ENCODE assay signal across 7 mouse cellular contexts in the genomic region with DNA sequence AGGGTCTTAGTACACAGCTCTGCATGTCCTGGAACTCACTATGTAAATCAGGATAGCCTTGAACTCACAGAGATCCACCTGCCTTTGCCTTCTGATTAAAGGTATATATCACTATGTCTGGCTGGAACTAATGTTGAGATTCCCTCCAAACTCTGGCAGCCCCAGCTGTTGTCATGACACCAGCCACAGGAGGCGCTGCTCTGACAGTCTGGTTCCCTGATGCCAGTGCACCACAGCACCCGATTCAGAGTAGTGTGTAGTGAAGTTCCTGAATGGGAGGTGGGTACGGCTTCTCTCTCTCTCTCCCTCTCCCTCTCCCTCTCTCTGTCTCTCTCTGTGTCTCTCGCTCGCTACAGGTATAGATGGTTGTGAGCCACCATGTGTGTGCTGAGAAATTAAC. TPM values are rescaled to one million over a fixed set of nuclear protein-coding genes. Genes with fewer than 3 reads are reported as not detected.
DNase-seq lines count a peak whose midpoint lies in the region; ATAC-seq and TF ChIP-seq lines count a peak whose summit lies in the region.

No protein-coding gene starts in this region.

- H3K4me3 ChIP-seq in thymus, adult 2 months (ENCODE audit: control insufficient read depth, insufficient read depth, low read length): no peak overlapping the region
- no peak overlapping the region for H3K4me3 ChIP-seq in bone marrow, adult 2 months (replicated peaks; ENCODE audit: control insufficient read depth, low read depth, low read length)
- no peak overlapping the region for H3K4me3 ChIP-seq in heart, adult 2 months
- no peak overlapping the region for H3K4me3 ChIP-seq in kidney, embryonic 16.5 days (ENCODE audit: low read length)

- no peak overlapping the region for H3K27ac ChIP-seq in thymus, adult 2 months (ENCODE audit: control insufficient read depth, insufficient read depth, low read length)
- H3K27ac ChIP-seq in bone marrow, adult 2 months (ENCODE audit: control insufficient read depth, insufficient read depth, low read depth, low read length, poor library complexity): no peak overlapping the region
- no peak overlapping the region for H3K27ac ChIP-seq in heart, adult 2 months
- no peak overlapping the region for H3K27ac ChIP-seq in kidney, embryonic 16.5 days (ENCODE audit: low read length)

- no peak for TF ChIP-seq EP300 in heart, adult 2 months (IDR thresholded peaks at IDR 0.05; ENCODE audit: insufficient read depth, low read depth, low read length)

- DNase-seq in thymus, adult 2 months: peak; percentile 73
- DNase-seq in thymus, adult 18-20 months: no peak
- DNase-seq in heart, adult 2 months: peak; percentile 65 to 74
- DNase-seq in lung, postnatal 25 days (ENCODE audit: low spot score): peak; percentile 57
- peak; percentile 71 for DNase-seq in right cerebral cortex, postnatal 4 days

- H3K9me3 ChIP-seq in kidney, embryonic 16.5 days (ENCODE audit: low read length): no peaks in the 10 kb centered on the region

- intact Hi-C loops in heart, adult 2 months (cut with DNase I): loop anchor here (2.0 kb wide), 1 partner anchor 28 kb away; no protein-coding TSS in a partner anchor

- no peaks in the 10 kb centered on the region for H3K79me2 ChIP-seq in heart, adult 2 months (replicated peaks; ENCODE audit: control insufficient read depth, insufficient read depth, low read length)

- TF ChIP-seq POLR2A in thymus, adult 2 months (IDR thresholded peaks at IDR 0.05; ENCODE audit: control insufficient read depth, extremely low read depth, insufficient read depth, low read length, poor library complexity): no peak
- no peak for TF ChIP-seq POLR2A in bone marrow, adult 2 months (IDR thresholded peaks at IDR 0.05; ENCODE audit: borderline replicate concordance, control insufficient read depth, low read depth, low read length)
- no peak for TF ChIP-seq POLR2A in heart, adult 2 months (IDR thresholded peaks at IDR 0.05; ENCODE audit: insufficient read depth, low read depth, low read length)

- peak; percentile 59; the same call in 1 of the 2 replicates for TF ChIP-seq CTCF in thymus, adult 2 months (IDR thresholded peaks at IDR 0.05; ENCODE audit: borderline replicate concordance, control insufficient read depth, extremely low read depth, insufficient read depth, low read length, poor library complexity)
- TF ChIP-seq CTCF in bone marrow, adult 2 months (IDR thresholded peaks at IDR 0.05; ENCODE audit: control insufficient read depth, insufficient read depth, low read length): peak; percentile 72
- TF ChIP-seq CTCF in heart, adult 2 months (IDR thresholded peaks at IDR 0.05): peak; percentile 74

- no peaks in the 10 kb centered on the region; the same call in 1 of the 2 replicates for H3K36me3 ChIP-seq in thymus, adult 2 months (ENCODE audit: control insufficient read depth, insufficient read depth, low read length)
- no peaks in the 10 kb centered on the region for H3K36me3 ChIP-seq in heart, adult 2 months (ENCODE audit: control insufficient read depth, insufficient read depth, low read length)
- H3K36me3 ChIP-seq in kidney, embryonic 16.5 days (ENCODE audit: insufficient read depth, low read length): peaks cover 18% of the 10 kb centered on the region

- H3K4me2 ChIP-seq in kidney, embryonic 16.5 days (replicated peaks; ENCODE audit: low read depth, low read length): peak overlapping the region; percentile 2

- ATAC-seq in kidney, embryonic 16.5 days (ENCODE audit: low FRiP score, low TSS enrichment): no peak

- H3K27me3 ChIP-seq in thymus, adult 2 months (ENCODE audit: control insufficient read depth, insufficient read depth, low read length): no peaks in the 10 kb centered on the region; the same call in 1 of the 2 replicates
- no peaks in the 10 kb centered on the region for H3K27me3 ChIP-seq in heart, adult 2 months (ENCODE audit: control insufficient read depth, insufficient read depth, low read length)
- no peaks in the 10 kb centered on the region for H3K27me3 ChIP-seq in kidney, embryonic 16.5 days (ENCODE audit: insufficient read depth, low read length)

- no peaks in the 10 kb centered on the region for H3K4me1 ChIP-seq in thymus, adult 2 months (replicated peaks; ENCODE audit: control insufficient read depth, insufficient read depth, low read length)
- no peaks in the 10 kb centered on the region for H3K4me1 ChIP-seq in bone marrow, adult 2 months (ENCODE audit: control insufficient read depth, insufficient read depth, low read length)
- H3K4me1 ChIP-seq in heart, adult 2 months (ENCODE audit: control insufficient read depth, insufficient read depth, low read length): no peaks in the 10 kb centered on the region; the same call in none of the 2 replicates
- H3K4me1 ChIP-seq in kidney, embryonic 16.5 days (ENCODE audit: insufficient read depth, low read length): peaks cover 15% of the 10 kb centered on the region

- 15% methylated on average over 5 of the region's 5 CpGs for WGBS in thymus, adult 2 months
- WGBS in bone marrow, adult 2 months: 10% methylated on average over 5 of the region's 5 CpGs
- WGBS in heart, adult 2 months: 21% methylated on average over 5 of the region's 5 CpGs
- WGBS in kidney, embryonic 16.5 days: 10% methylated on average over 5 of the region's 5 CpGs

- H3K9ac ChIP-seq in heart, adult 2 months (ENCODE audit: low read depth, low read length): no peak overlapping the region
- H3K9ac ChIP-seq in kidney, embryonic 16.5 days (replicated peaks; ENCODE audit: low read length): peak overlapping the region; percentile 23; the same call in 1 of the 2 replicates

RNA-seq across cellular contexts. Expression of a gene that starts 23.7 kb away (rescaled TPM):
- not detected in 2 replicates for polyA plus RNA-seq in thymus, adult 2 months (2012; rRNA removed)
- not detected in 2 replicates for polyA plus RNA-seq in bone marrow, adult 2 months (2011; ENCODE audit: insufficient read depth, insufficient read length, low replicate concordance, missing spikeins)
- total RNA-seq in heart, adult 2 months (2021): not detected
- not detected in 2 replicates for polyA plus RNA-seq in heart, adult 2 months (2012; rRNA removed)
- not detected in 2 replicates for polyA plus RNA-seq in kidney, embryonic 16.5 days (2015; fragmentation: Nextera tagmentation; extraction: Ambion mirVana)

RNA-seq across cellular contexts. Expression of a gene that starts 25.7 kb away (rescaled TPM):
- 0.48 and 0.77 TPM in 2 replicates for polyA plus RNA-seq in thymus, adult 2 months (2012; rRNA removed)
- polyA plus RNA-seq in bone marrow, adult 2 months (2011; ENCODE audit: insufficient read depth, insufficient read length, low replicate concordance, missing spikeins): not detected in 2 replicates
- total RNA-seq in heart, adult 2 months (2021): under 1 TPM in 1 of 2 experiments, not detected in 1; 0.29 TPM
- 0.26 and 0.47 TPM in 2 replicates for polyA plus RNA-seq in heart, adult 2 months (2012; rRNA removed)
- polyA plus RNA-seq in kidney, embryonic 16.5 days (2015; fragmentation: Nextera tagmentation; extraction: Ambion mirVana): 3.4 and 4.5 TPM in 2 replicates

RNA-seq across cellular contexts. Expression of a gene that starts 27.8 kb away (rescaled TPM):
- 59.8 and 80.9 TPM in 2 replicates for polyA plus RNA-seq in thymus, adult 2 months (2012; rRNA removed)
- 9.7 and 21.8 TPM in 2 replicates for polyA plus RNA-seq in bone marrow, adult 2 months (2011; ENCODE audit: insufficient read depth, insufficient read length, low replicate concordance, missing spikeins)
- total RNA-seq in heart, adult 2 months (2021): 10 to 100 TPM; 11.0 to 14.0 TPM
- polyA plus RNA-seq in heart, adult 2 months (2012; rRNA removed): 18.5 TPM in 2 replicates
- polyA plus RNA-seq in kidney, embryonic 16.5 days (2015; fragmentation: Nextera tagmentation; extraction: Ambion mirVana): 36.0 and 38.7 TPM in 2 replicates

RNA-seq across cellular contexts. Expression of a gene that starts 33.6 kb away (rescaled TPM):
- 35.1 and 37.3 TPM in 2 replicates for polyA plus RNA-seq in thymus, adult 2 months (2012; rRNA removed)
- 1.6 and 3.6 TPM in 2 replicates for polyA plus RNA-seq in bone marrow, adult 2 months (2011; ENCODE audit: insufficient read depth, insufficient read length, low replicate concordance, missing spikeins)
- 10 to 100 TPM; 11.8 to 13.2 TPM for total RNA-seq in heart, adult 2 months (2021)
- polyA plus RNA-seq in heart, adult 2 months (2012; rRNA removed): 25.5 and 29.1 TPM in 2 replicates
- 14.6 and 14.7 TPM in 2 replicates for polyA plus RNA-seq in kidney, embryonic 16.5 days (2015; fragmentation: Nextera tagmentation; extraction: Ambion mirVana)

RNA-seq across cellular contexts. Expression of a gene that starts 34.2 kb away (rescaled TPM):
- polyA plus RNA-seq in thymus, adult 2 months (2012; rRNA removed): 0.92 and 9.3 TPM in 2 replicates
- not detected in 2 replicates for polyA plus RNA-seq in bone marrow, adult 2 months (2011; ENCODE audit: insufficient read depth, insufficient read length, low replicate concordance, missing spikeins)
- total RNA-seq in heart, adult 2 months (2021): 100 to 1,000 TPM; 250 to 368 TPM
- polyA plus RNA-seq in heart, adult 2 months (2012; rRNA removed): 186 and 219 TPM in 2 replicates
- 0.19 and 0.28 TPM in 2 replicates for polyA plus RNA-seq in kidney, embryonic 16.5 days (2015; fragmentation: Nextera tagmentation; extraction: Ambion mirVana)

Comparison
In these comparisons a context has a peak if more than half of its experiments do, and no peak if none do; other contexts are left out.
1. DNase-seq: peak in thymus, adult 2 months (single experiment), heart, adult 2 months (2 of 2), lung, postnatal 25 days (single experiment) and right cerebral cortex, postnatal 4 days (single experiment); none in thymus, adult 18-20 months (0 of 2).
2. Peak in every context shown above with its lines, with median percentiles within 50 percentile points of each other: CTCF ChIP-seq.